Mouse (Mus musculus): ENCODE data around the gene Mavs. TPM values are rescaled to one million over a fixed set of nuclear protein-coding genes. Genes with fewer than 3 reads are reported as not detected.

Mavs gene
- total RNA-seq (2021): 10 to 100 TPM; 32.8 to 43.2 TPM
- long read RNA-seq, experiment 1, transcript Mavs-202 (7 exons, 3,057 nt): minor isoform, 6 of 38 reads
- long read RNA-seq, experiment 1, transcript Mavs-201 (7 exons, 2,867 nt): major isoform, 13 of 38 reads
- long read RNA-seq, experiment 1, partial matches to known transcripts: 16 of 38 reads
- long read RNA-seq, experiment 1, other reads (novel, unspliced or antisense): 3 of 38 reads
- long read RNA-seq, experiment 2, transcript Mavs-201 (7 exons, 2,867 nt): major isoform, 14 of 24 reads
- long read RNA-seq, experiment 2, partial matches to known transcripts: 3 of 24 reads
- long read RNA-seq, experiment 2, other reads (novel, unspliced or antisense): 3 of 24 reads

DNA sequence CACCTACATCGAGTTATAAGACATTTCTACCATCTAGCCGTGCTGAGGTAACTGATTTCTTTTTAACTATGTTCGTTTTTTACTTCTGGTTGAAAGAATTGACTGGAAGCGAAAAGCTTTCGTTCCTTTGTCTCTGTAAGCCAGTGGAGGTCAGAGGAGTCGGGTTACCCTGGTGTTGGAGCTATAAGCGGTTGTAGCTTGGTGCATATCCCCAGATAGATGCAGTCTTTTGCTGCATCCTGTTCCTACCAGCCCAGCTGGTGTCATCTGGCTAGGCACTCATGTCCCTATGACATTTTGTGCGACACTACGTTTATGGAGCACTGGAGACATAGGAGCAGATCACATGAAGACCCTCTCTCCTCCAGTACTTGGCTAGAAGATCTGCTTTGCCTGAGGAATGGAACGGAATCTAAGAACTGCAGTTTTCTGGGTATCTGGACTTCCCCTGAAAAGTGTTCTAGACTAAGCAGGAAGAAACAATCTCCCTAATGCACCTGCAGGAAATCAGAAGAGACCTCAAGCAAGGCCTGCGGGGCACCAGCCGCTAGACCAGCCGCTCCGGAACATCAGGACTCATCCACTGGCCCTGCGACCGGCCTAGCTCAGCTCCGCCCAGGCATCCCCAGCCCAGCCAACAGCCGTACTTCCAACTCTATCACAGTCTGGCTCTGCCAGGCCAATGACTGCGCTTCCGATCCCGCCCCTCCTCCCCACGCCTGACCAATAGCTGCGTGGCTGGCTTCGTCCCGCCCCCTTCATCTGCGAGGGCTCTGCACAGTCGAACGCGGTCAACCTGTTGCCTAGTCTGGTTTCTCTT lies at the start of gene Mavs:
Gene Mavs (plus strand): TSS at position 757 of the 820 bp plus-strand sequence.
- DNase-seq: peak; percentile 97 to 98

GRCm38 (mm10) chr2:131186343-131186742 lies 47.5 kb upstream of the Mavs start:
- no peak for DNase-seq

- peak; percentile 88 to 93 for DNase-seq
Observed at GRCm38 (mm10) chr2:131186771-131187601, 46.9 kb upstream of the Mavs start, which contains the start of the genes Cdc25b and Spef1. Cdc25b (plus strand) TSS chr2:131186949. Spef1 (minus strand) TSS chr2:131187282.

GRCm38 (mm10) chr2:131187602-131187922 lies 46.3 kb upstream of the Mavs start:
- DNase-seq: no peak

DNA sequence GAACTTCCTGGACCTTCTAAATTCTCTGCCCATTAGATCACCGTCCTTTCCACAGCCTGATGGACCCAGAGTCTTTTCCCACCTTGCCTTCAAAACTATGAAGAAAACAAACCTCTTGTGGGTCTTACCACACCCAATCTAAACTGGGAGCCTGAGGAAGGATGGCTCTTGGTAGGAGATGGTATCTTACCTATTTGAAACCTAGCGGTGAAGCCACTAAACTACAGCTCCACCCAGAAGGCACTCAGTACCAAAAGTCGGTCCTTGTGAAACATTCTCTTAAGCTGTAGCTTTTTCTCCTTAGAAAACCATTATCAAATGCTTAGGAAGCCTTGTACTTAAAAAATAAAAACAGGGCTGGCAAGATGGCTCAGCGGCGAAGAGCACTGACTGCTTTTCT lies 45.6 kb upstream of the Mavs start:
- no peak for DNase-seq

- DNase-seq: no peak
Observed at GRCm38 (mm10) chr2:131189521-131190309, 44.1 kb upstream of the Mavs start.

DNA sequence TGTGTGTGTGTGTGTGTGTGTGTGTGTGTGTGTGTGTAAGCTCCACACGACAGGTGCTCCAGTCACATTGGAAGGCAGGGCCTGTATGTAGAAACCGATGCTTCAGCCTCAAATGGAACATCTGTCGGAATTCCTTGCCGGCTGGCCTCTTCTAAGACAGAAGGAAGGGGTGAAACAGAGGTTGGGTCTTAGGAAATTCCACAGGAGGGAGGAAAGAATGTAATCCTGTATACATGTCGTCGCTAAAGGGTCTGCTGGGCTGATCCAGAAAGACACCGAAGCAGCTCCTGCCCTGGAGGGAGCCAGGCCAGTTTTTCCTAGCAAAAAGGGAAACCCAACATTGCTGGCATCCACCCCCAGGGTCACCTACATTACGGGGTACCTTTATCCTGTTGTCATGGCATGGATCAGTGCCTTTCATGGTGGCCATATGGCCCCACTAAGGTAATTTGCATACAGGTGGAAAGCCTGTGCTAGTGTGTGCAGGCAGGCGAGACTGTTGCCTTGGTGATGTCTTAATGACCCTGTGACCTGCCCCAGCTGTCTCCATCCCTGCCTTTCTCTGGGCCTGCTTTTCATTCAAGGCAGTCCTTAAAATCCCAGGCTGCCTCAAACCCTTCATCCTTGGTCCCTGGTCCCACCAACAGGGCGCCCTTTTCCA lies 43.4 kb upstream of the Mavs start:
- no peak for DNase-seq

- DNase-seq: no peak
Observed at GRCm38 (mm10) chr2:131191005-131191390, 42.9 kb upstream of the Mavs start.

DNA sequence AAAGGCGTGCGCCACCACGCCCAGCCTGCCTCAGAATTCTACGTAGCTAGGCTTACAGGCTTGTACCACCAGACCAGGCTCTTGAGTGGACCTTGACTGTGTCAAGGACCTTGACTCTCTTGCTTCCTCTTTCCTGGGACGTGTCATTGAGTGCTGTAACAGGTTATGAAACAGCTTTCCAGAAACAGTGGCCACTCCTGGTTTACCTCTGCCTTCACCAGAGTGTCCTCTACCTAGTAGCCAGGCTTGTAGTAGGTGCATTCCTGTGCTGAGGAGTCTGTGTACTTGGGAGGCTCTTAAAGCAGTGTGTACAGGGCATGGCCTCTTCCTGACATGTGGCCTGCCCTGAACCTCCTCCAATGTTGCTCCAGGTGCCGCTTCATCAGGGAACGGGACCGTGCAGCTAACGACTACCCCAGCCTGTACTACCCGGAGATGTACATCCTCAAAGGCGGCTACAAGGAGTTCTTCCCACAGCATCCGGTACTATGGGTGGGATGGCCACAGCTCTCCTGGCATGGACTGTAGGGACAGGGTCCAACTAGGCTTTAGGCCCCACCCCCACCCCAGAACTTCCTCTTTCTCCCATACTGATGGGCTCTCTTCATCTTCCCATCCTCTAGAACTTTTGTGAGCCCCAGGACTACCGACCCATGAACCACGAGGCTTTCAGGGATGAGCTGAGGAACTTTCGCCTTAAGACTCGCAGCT lies 37.1 kb upstream of the Mavs start:
- no peak for DNase-seq

- no peak for DNase-seq
Observed at GRCm38 (mm10) chr2:131200710-131201109, 33.2 kb upstream of the Mavs start.

DNA sequence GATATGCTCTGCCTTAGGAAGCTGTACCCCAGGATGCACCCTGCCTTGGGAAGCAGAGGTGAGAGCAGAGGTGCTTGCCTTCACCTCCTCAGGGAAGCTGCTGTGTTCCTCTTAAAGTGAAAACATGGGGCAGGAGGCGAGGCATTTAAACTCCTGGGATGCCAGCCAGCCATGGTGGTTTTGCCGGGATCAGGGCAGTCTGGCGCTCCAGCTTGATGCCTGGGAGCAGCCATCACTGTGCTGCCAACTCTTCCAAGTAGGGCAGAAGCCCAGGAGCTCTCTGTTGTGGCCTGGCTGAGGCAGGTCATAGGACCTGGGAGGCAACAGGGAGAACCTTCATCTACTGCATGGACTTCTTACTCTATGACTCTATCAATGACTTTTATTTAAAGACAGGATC lies 32.6 kb upstream of the Mavs start:
- DNase-seq: peak in 1 of 2 experiments; percentile 20

GRCm38 (mm10) chr2:131203816-131204409 lies 29.9 kb upstream of the Mavs start:
- no peak for DNase-seq

DNA sequence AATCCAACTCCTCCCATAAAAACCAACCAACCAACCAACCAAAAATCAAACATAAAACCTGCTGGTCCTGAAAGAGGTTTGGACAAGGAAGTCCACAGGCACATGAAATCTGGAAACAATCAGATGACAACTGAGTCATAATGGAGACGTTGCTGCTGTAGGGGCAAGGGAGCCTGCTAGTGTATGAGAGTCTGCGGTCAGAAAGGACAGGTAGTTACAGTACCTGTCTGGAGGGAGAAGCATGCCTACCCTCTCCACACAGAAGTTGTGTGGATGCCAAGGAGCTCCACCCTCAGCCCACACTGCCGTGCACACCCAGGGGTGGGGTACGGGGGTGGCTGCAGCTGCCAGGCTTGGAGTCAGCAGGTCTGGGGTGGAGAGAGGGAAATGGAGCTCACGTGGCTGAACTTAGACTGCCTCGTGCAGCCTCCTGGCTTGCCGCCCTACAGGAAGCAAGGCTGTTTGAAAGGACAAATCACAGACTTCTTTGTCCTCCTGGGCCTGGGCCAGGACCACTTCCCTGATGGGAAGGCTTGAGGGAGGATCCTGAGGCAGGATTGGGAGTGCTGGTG lies 29.4 kb upstream of the Mavs start:
- peak; percentile 90 to 92 for DNase-seq

GRCm38 (mm10) chr2:131205521-131206182 lies 28.2 kb upstream of the Mavs start:
- DNase-seq: no peak

DNA sequence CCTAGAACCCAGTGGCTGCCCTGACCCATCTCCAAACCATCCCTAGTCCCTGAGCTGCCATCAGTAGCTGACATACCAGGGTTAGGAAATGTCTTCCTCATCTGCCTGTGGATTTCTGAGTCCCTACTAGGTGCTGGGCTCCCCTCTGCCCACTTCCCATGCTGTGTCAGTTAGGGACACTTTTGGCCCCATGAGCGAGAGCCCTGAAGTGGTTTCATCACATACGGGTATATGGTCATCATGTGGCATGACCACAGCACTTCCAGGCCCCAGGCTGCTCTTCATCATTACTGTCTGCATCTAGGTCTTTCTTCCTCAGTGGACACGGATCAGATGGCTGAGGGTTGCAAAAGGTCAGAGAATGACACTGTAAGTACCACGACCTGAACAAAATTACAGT lies 27.1 kb upstream of the Mavs start, which contains the start of gene Ap5s1:
Gene Ap5s1 (plus strand): TSS at position 301 of the 400 bp plus-strand sequence.
- no peak for DNase-seq

- DNase-seq: no peak
Observed at GRCm38 (mm10) chr2:131208356-131208755, 25.5 kb upstream of the Mavs start.

DNA sequence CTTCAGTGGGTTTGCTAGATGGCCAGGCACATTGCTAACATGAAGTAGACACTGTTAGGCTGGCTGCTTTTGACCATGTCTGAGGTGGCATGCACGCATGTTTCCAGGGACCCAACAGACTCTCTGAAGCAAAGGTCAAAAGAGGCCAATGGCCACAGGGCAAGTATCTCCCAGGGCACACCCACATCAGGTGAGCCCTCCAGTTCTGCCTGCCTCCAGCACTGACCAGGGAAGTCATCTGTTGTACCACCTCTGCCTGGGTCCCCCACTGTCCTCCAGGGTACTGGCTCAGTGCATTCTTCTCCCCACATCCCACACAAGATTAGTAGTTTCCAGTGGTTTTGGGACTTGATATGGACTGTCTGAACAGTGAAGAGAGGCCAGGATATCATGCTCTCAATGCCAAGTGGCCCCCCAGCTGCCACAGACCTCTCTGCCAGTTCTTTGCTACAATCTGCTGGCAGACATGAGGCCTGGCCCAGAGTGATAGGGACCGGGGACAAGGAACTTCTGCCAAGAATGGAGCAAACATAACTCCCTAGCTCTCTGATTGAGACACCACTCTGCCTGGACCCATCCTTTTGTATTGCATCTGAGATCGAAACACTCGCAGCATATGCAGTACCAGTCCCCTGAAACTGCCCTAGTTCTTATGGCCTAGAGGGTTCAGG lies 24.6 kb upstream of the Mavs start:
- no peak for DNase-seq
